Mouse (Mus musculus) hindbrain, embryonic 14.5 days (tissue): Measurements from ENCODE around the gene Ankra2. TPM values are rescaled to one million over a fixed set of nuclear protein-coding genes. Genes with fewer than 3 reads are reported as not detected.

Source experiments
- ATAC-seq: fragments of 200-750 bp; cut with Nextera tagmentation; 2 replicates; pipeline ENCODE4 v1.8.0; 2017; ENCODE audit warnings: moderate number of reproducible peaks, mild to moderate bottlenecking, moderate TSS enrichment, moderate library complexity; ENCODE audit not compliant: low FRiP score
- DNase-seq: peaks from one replicate; pipeline ENCODE4 v3.0.0-alpha.2; 2015; ENCODE audit warnings: low spot score
- H3K27ac ChIP-seq: fragments of 300-500 bp; sonication (generic); 2 replicates; pipeline ENCODE4 v1.5.1; 2014; ENCODE audit warnings: mild to moderate bottlenecking, moderate library complexity
- H3K27me3 ChIP-seq: fragments of 300-500 bp; sonication (generic); 2 replicates; pipeline ENCODE4 v1.6.1; 2014; ENCODE audit warnings: mild to moderate bottlenecking, low read length, mixed read lengths; ENCODE audit not compliant: control insufficient read depth, insufficient read depth
- H3K36me3 ChIP-seq: fragments of 300-500 bp; sonication (generic); replicated peaks from 2 replicates; pipeline ENCODE4 v1.6.1; 2014; ENCODE audit not compliant: control insufficient read depth, insufficient read depth
- H3K4me1 ChIP-seq: fragments of 300-500 bp; sonication (generic); replicated peaks from 2 replicates; pipeline ENCODE4 v1.6.1; 2014; ENCODE audit warnings: antibody characterized with exemption, low read length, mixed read lengths; ENCODE audit not compliant: control insufficient read depth, insufficient read depth
- H3K4me2 ChIP-seq: fragments of 300-500 bp; sonication (generic); replicated peaks from 2 replicates; pipeline ENCODE4 v1.6.1; 2014; ENCODE audit warnings: mild to moderate bottlenecking, moderate library complexity
- H3K4me3 ChIP-seq: fragments of 300-500 bp; sonication (generic); replicated peaks from 2 replicates; pipeline ENCODE4 v1.5.1; 2014; ENCODE audit warnings: mild to moderate bottlenecking, low read length
- H3K9ac ChIP-seq: fragments of 300-500 bp; sonication (generic); 2 replicates; pipeline ENCODE4 v1.6.1; 2014
- H3K9me3 ChIP-seq: fragments of 300-500 bp; sonication (generic); 2 replicates; pipeline ENCODE4 v1.6.1; 2016; ENCODE audit warnings: low read length; ENCODE audit not compliant: control insufficient read depth
- WGBS: fragments of 180-500 bp; shearing (Covaris S2); extraction: QIAGEN DNeasy Blood & Tissue Kit; methylation state at CpG from one replicate; pipeline ENCODE4 v1.1.7; 2014; 5-methylcytosine and 5-hydroxymethylcytosine counted together
- polyA plus RNA-seq: library from polyadenylated mRNA; unstranded; fragments of >200 nt; fragmentation: Nextera tagmentation; extraction: Ambion mirVana; gene quantifications from 2 replicates; pipeline ENCODE4 v1.2.1, GENCODE M21; 2014

Ankra2 gene
- polyA plus RNA-seq, result 93.4 and 94.2 TPM in 2 replicates

- Histone ChIP-seq H3K9me3 (no peaks in the 10 kb centered on the region), H3K4me2 (peak within 1 kb of the TSS; percentile 88), H3K27me3 (no peaks in the 10 kb centered on the region), H3K27ac (peak within 1 kb of the TSS; percentile 96), H3K9ac (peak within 1 kb of the TSS; percentile 95), H3K36me3 (peaks cover 37% of the 10 kb centered on the region), H3K4me3 (peak within 1 kb of the TSS; percentile 95), H3K4me1 (peaks cover 20% of the 10 kb centered on the region)
- under 1% methylated on average over 71 of the region's 71 CpGs for WGBS
- peak; percentile 99 for ATAC-seq
- peak; percentile 100 for DNase-seq
These were observed at the start of gene Ankra2, which contains the start of gene Utp15 for GRCm38 (mm10) chr13:98262636-98263457. Ankra2 (plus strand) TSS chr13:98263074. Utp15 (minus strand) TSS chr13:98263041.

- ATAC-seq, result peak; percentile 62; the same call in 1 of the 2 replicates
- peak; percentile 47 for DNase-seq
- no peaks in the 10 kb centered on the region for H3K36me3 ChIP-seq
- H3K4me1 ChIP-seq, result no peaks in the 10 kb centered on the region
- no peak overlapping the region for H3K9ac ChIP-seq
- H3K4me3 ChIP-seq, result no peak overlapping the region
- 0 out of 2 replicates have a peak overlapping the region, but pooled peaks have one; percentile 13 for H3K4me2 ChIP-seq
- H3K27ac ChIP-seq, result no peak overlapping the region
- no peaks in the 10 kb centered on the region for H3K27me3 ChIP-seq
- WGBS, result 30% methylated on average over 12 of the region's 12 CpGs
- no peaks in the 10 kb centered on the region for H3K9me3 ChIP-seq
These were observed 40.0 kb upstream of the Ankra2 start for GRCm38 (mm10) chr13:98222848-98223247.

- no peaks in the 10 kb centered on the region for H3K27me3 ChIP-seq
- no peak overlapping the region for H3K9ac ChIP-seq
- no peak overlapping the region for H3K4me2 ChIP-seq
- no peak for ATAC-seq
- H3K4me1 ChIP-seq, result no peaks in the 10 kb centered on the region
- DNase-seq, result no peak
- WGBS, result 76% methylated on average over 2 of the region's 2 CpGs
- H3K4me3 ChIP-seq, result no peak overlapping the region
- no peaks in the 10 kb centered on the region for H3K36me3 ChIP-seq
- no peak overlapping the region for H3K27ac ChIP-seq
- H3K9me3 ChIP-seq, result no peaks in the 10 kb centered on the region
These were observed 36.6 kb upstream of the Ankra2 start for GRCm38 (mm10) chr13:98226225-98226624.

GRCm38 (mm10) chr13:98230511-98230910, 32.4 kb upstream of the Ankra2 start:
- Histone ChIP-seq H3K4me1 (no peaks in the 10 kb centered on the region), H3K4me3 (no peak overlapping the region), H3K4me2 (no peak overlapping the region), H3K9me3 (no peaks in the 10 kb centered on the region), H3K36me3 (no peaks in the 10 kb centered on the region), H3K27me3 (no peaks in the 10 kb centered on the region), H3K27ac (no peak overlapping the region), H3K9ac (no peak overlapping the region)
- WGBS, result 84% methylated on average over 1 of the region's 1 CpGs
- DNase-seq (no peak), ATAC-seq (no peak)

GRCm38 (mm10) chr13:98235451-98235850, 27.4 kb upstream of the Ankra2 start:
- Histone ChIP-seq H3K4me3 (no peak overlapping the region), H3K27ac (no peak overlapping the region), H3K36me3 (no peaks in the 10 kb centered on the region), H3K9me3 (no peaks in the 10 kb centered on the region), H3K27me3 (no peaks in the 10 kb centered on the region), H3K4me2 (no peak overlapping the region), H3K4me1 (no peaks in the 10 kb centered on the region), H3K9ac (no peak overlapping the region)
- 78% methylated on average over 6 of the region's 6 CpGs for WGBS
- ATAC-seq (no peak), DNase-seq (no peak)

- Histone ChIP-seq H3K4me3 (no peak overlapping the region), H3K36me3 (no peaks in the 10 kb centered on the region), H3K9ac (no peak overlapping the region), H3K9me3 (no peaks in the 10 kb centered on the region), H3K4me2 (no peak overlapping the region), H3K4me1 (no peaks in the 10 kb centered on the region), H3K27ac (no peak overlapping the region), H3K27me3 (no peaks in the 10 kb centered on the region)
- ATAC-seq (no peak), DNase-seq (peak; percentile 93)
- WGBS, result 21% methylated on average over 12 of the region's 12 CpGs
These were observed 22.8 kb upstream of the Ankra2 start for GRCm38 (mm10) chr13:98239978-98240641.

GRCm38 (mm10) chr13:98241531-98242282, 21.2 kb upstream of the Ankra2 start:
- no peaks in the 10 kb centered on the region for H3K9me3 ChIP-seq
- no peaks in the 10 kb centered on the region for H3K27me3 ChIP-seq
- no peak overlapping the region for H3K27ac ChIP-seq
- no peaks in the 10 kb centered on the region; the same call in 1 of the 2 replicates for H3K36me3 ChIP-seq
- H3K4me3 ChIP-seq, result no peak overlapping the region
- H3K9ac ChIP-seq, result no peak overlapping the region
- DNase-seq (no peak), ATAC-seq (no peak)
- 69% methylated on average over 9 of the region's 9 CpGs for WGBS
- no peaks in the 10 kb centered on the region for H3K4me1 ChIP-seq
- no peak overlapping the region for H3K4me2 ChIP-seq

GRCm38 (mm10) chr13:98244571-98245350, 18.1 kb upstream of the Ankra2 start:
- H3K27ac ChIP-seq, result no peak overlapping the region
- H3K4me1 ChIP-seq, result no peaks in the 10 kb centered on the region
- H3K4me2 ChIP-seq, result no peak overlapping the region
- ATAC-seq, result no peak
- no peaks in the 10 kb centered on the region for H3K27me3 ChIP-seq
- H3K4me3 ChIP-seq, result no peak overlapping the region
- DNase-seq, result no peak
- H3K36me3 ChIP-seq, result peaks cover 27% of the 10 kb centered on the region
- no peak overlapping the region for H3K9ac ChIP-seq
- WGBS, result 57% methylated on average over 4 of the region's 5 CpGs
- H3K9me3 ChIP-seq, result no peaks in the 10 kb centered on the region
